Mouse (Mus musculus) forelimb bud, embryonic 11.5 days (tissue): ENCODE data around the gene Olfr1185-ps1.
"Not testable (repeated sequence)": the region's sequence is repeated elsewhere in the genome, so short reads cannot be mapped to it uniquely, and the experiment has no call there.

Experiments
- DNase-seq: peaks from one replicate; pipeline ENCODE4 v3.0.0-alpha.2; 2012; ENCODE audit warnings: low read depth, low spot score

Gene Olfr1185-ps1

GRCm38 (mm10) chr2:88493020-88493419 is at the start of gene Olfr1185-ps1:
TSS of gene Olfr1185-ps1 (plus strand) at chr2:88493320.
- DNase-seq = no peak

GRCm38 (mm10) chr2:88449031-88449430 is 44.1 kb upstream of the Olfr1185-ps1 start, which contains the start of gene Gm13757:
TSS of gene Gm13757 (minus strand) at chr2:88449131.
- DNase-seq = no peak

GRCm38 (mm10) chr2:88454567-88454966 is 38.6 kb upstream of the Olfr1185-ps1 start, which contains the start of gene Olfr1183:
TSS of gene Olfr1183 (plus strand) at chr2:88454867.
- DNase-seq = not testable (repeated sequence)

DNA sequence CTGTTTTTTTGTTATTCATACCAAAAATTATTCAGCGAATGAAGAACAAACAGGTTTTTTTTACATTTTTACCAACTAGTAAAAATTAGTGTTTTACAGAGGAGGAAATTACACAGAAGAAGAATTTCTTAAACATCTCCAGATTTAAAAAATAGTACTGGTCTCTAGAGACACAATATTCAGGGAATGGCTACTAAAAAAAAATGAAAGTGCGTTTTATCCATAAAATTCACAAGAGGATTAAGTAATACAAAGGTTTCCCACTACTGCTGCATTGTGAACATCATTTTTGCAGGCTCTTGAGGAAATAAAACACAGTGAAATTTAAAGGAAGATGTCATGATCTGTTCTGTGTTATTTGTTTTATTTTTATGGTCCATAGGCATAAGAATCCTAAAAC is 9.8 kb upstream of the Olfr1185-ps1 start, which contains the start of gene Olfr1184:
TSS of gene Olfr1184 (plus strand) at position 301 of the 400 bp plus-strand sequence.
- no peak for DNase-seq

DNA sequence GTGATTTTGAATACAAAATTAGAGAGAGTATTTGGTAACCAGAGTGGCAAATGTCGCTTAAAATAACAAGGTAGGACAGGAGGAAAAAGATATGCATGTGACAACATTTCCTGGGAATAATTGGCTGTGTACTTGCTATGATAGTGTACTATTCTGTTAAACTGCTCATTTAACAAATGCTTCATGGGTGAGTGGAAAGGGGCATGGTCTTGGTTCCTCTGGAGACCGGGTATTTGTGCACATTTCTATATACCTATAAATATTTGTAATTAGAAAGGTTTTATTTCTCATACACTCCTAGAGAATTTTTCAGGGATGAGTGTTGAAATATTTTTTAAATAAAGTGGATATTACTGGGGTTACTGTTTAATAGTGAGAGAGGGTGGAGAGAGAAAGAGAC is 25.1 kb downstream of the Olfr1185-ps1 start, which contains the start of gene Olfr1186:
TSS of gene Olfr1186 (plus strand) at position 301 of the 400 bp plus-strand sequence.
- no peak for DNase-seq

DNA sequence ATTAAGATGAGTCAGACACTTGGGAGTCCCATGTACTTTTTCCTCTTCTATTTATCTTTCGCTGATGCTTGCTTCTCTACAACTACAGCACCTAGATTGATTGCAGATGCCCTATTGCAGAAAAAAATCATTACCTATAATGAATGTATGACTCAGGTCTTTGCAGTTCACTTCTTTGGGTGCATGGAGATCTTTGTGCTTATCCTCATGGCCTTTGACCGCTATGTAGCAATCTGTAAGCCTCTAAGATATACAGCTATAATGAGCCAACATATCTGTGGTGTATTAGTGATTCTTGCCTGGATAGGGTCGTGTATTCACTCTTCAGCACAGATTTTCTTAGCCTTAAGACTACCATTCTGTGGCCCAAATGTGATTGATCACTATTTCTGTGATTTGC is 32.6 kb downstream of the Olfr1185-ps1 start:
- no peak for DNase-seq
